Mouse (Mus musculus): ENCODE data around the gene Ctps. TPM values are rescaled to one million over a fixed set of nuclear protein-coding genes. Genes with fewer than 3 reads are reported as not detected.

Gene Ctps
- polyA plus RNA-seq, 1 experiment from 2014 or later = 107 TPM

GRCm38 (mm10) chr4:120516907-120517306, 53.2 kb downstream of the Ctps start:
- ATAC-seq (replicated peaks; ENCODE audit: insufficient number of reproducible peaks, low FRiP score, low TSS enrichment) = no peak
- H3K9me3 ChIP-seq (replicated peaks; ENCODE audit: control insufficient read depth, low read length) = no peaks in the 10 kb centered on the region
- H3K36me3 ChIP-seq (ENCODE audit: control insufficient read depth, insufficient read depth, low read length) = peaks cover 21% of the 10 kb centered on the region
- 78% methylated on average over 7 of the region's 7 CpGs for WGBS (ENCODE audit: insufficient replicate concordance)
- no peaks in the 10 kb centered on the region for H3K4me1 ChIP-seq (ENCODE audit: control insufficient read depth, insufficient read depth, low read length)
- no peak overlapping the region for H3K9ac ChIP-seq (ENCODE audit: low read depth, low read length)
- H3K27ac ChIP-seq (ENCODE audit: low read depth, low read length) = no peak overlapping the region
- no peaks in the 10 kb centered on the region for H3K27me3 ChIP-seq (ENCODE audit: control insufficient read depth, insufficient read depth, low read length)
- H3K4me3 ChIP-seq (ENCODE audit: low read depth, low read length) = no peak overlapping the region
- no peak overlapping the region for H3K4me2 ChIP-seq

GRCm38 (mm10) chr4:120516491-120516890, 53.6 kb downstream of the Ctps start:
- Histone ChIP-seq H3K4me3 (ENCODE audit: low read depth, low read length) (no peak overlapping the region), H3K4me1 (ENCODE audit: control insufficient read depth, insufficient read depth, low read length) (no peaks in the 10 kb centered on the region), H3K27me3 (ENCODE audit: control insufficient read depth, insufficient read depth, low read length) (no peaks in the 10 kb centered on the region), H3K36me3 (ENCODE audit: control insufficient read depth, insufficient read depth, low read length) (peaks cover 21% of the 10 kb centered on the region), H3K9me3 (replicated peaks; ENCODE audit: control insufficient read depth, low read length) (no peaks in the 10 kb centered on the region), H3K27ac (ENCODE audit: low read depth, low read length) (no peak overlapping the region), H3K9ac (ENCODE audit: low read depth, low read length) (no peak overlapping the region), H3K4me2 (no peak overlapping the region)
- ATAC-seq (replicated peaks; ENCODE audit: insufficient number of reproducible peaks, low FRiP score, low TSS enrichment) = no peak
- WGBS (ENCODE audit: insufficient replicate concordance) = 93% methylated on average over 7 of the region's 7 CpGs

- H3K9me3 ChIP-seq (replicated peaks; ENCODE audit: control insufficient read depth, low read length) = peaks cover 2% of the 10 kb centered on the region; the same call in 1 of the 2 replicates
- H3K9ac ChIP-seq (ENCODE audit: low read depth, low read length) = no peak overlapping the region
- peaks cover 23% of the 10 kb centered on the region for H3K36me3 ChIP-seq (ENCODE audit: control insufficient read depth, insufficient read depth, low read length)
- H3K4me2 ChIP-seq = no peak overlapping the region
- H3K4me1 ChIP-seq (ENCODE audit: control insufficient read depth, insufficient read depth, low read length) = no peaks in the 10 kb centered on the region
- H3K27me3 ChIP-seq (ENCODE audit: control insufficient read depth, insufficient read depth, low read length) = no peaks in the 10 kb centered on the region
- H3K27ac ChIP-seq (ENCODE audit: low read depth, low read length) = no peak overlapping the region
- no peak for ATAC-seq (replicated peaks; ENCODE audit: insufficient number of reproducible peaks, low FRiP score, low TSS enrichment)
- no peak overlapping the region for H3K4me3 ChIP-seq (ENCODE audit: low read depth, low read length)
- WGBS (ENCODE audit: insufficient replicate concordance) = 94% methylated on average over 2 of the region's 2 CpGs
These were observed 55.7 kb downstream of the Ctps start for GRCm38 (mm10) chr4:120514366-120514765.

GRCm38 (mm10) chr4:120511203-120511602, 58.9 kb downstream of the Ctps start:
- Histone ChIP-seq H3K4me1 (ENCODE audit: control insufficient read depth, insufficient read depth, low read length) (no peaks in the 10 kb centered on the region), H3K9me3 (replicated peaks; ENCODE audit: control insufficient read depth, low read length) (peaks cover 3% of the 10 kb centered on the region; the same call in 1 of the 2 replicates), H3K4me3 (ENCODE audit: low read depth, low read length) (no peak overlapping the region), H3K9ac (ENCODE audit: low read depth, low read length) (no peak overlapping the region), H3K36me3 (ENCODE audit: control insufficient read depth, insufficient read depth, low read length) (peaks cover 26% of the 10 kb centered on the region), H3K4me2 (no peak overlapping the region), H3K27ac (ENCODE audit: low read depth, low read length) (no peak overlapping the region), H3K27me3 (ENCODE audit: control insufficient read depth, insufficient read depth, low read length) (no peaks in the 10 kb centered on the region)
- ATAC-seq (replicated peaks; ENCODE audit: insufficient number of reproducible peaks, low FRiP score, low TSS enrichment) = no peak
- 91% methylated on average over 4 of the region's 4 CpGs for WGBS (ENCODE audit: insufficient replicate concordance)

- H3K4me1 ChIP-seq (ENCODE audit: control insufficient read depth, insufficient read depth, low read length) = no peaks in the 10 kb centered on the region
- no peaks in the 10 kb centered on the region for H3K27me3 ChIP-seq (ENCODE audit: control insufficient read depth, insufficient read depth, low read length)
- peaks cover 24% of the 10 kb centered on the region for H3K36me3 ChIP-seq (ENCODE audit: control insufficient read depth, insufficient read depth, low read length)
- no peak overlapping the region for H3K9ac ChIP-seq (ENCODE audit: low read depth, low read length)
- H3K4me2 ChIP-seq = no peak overlapping the region
- no peak overlapping the region for H3K27ac ChIP-seq (ENCODE audit: low read depth, low read length)
- 72% methylated on average over 1 of the region's 1 CpGs for WGBS (ENCODE audit: insufficient replicate concordance)
- H3K4me3 ChIP-seq (ENCODE audit: low read depth, low read length) = no peak overlapping the region
- ATAC-seq (replicated peaks; ENCODE audit: insufficient number of reproducible peaks, low FRiP score, low TSS enrichment) = no peak
- H3K9me3 ChIP-seq (replicated peaks; ENCODE audit: control insufficient read depth, low read length) = peaks cover 3% of the 10 kb centered on the region; the same call in 1 of the 2 replicates
These were observed 63.1 kb downstream of the Ctps start for GRCm38 (mm10) chr4:120506955-120507354.

Other genes starting within 250 kb of the Ctps start
- gene Scmh1, start 165.0 kb downstream of the Ctps start, polyA plus RNA-seq (2014; fragmentation: Nextera tagmentation; extraction: Ambion mirVana) = 67.0 and 72.9 TPM in 2 replicates
- 0.24 TPM in 1 of 2 replicates, not detected in the other for gene Slfnl1, start 38.0 kb downstream of the Ctps start, polyA plus RNA-seq (2014; fragmentation: Nextera tagmentation; extraction: Ambion mirVana)
- gene Gm8439, start 18.5 kb upstream of the Ctps start, polyA plus RNA-seq (2014; fragmentation: Nextera tagmentation; extraction: Ambion mirVana) = 0.59 TPM in 1 of 2 replicates, not detected in the other
- gene Cited4, start 96.3 kb upstream of the Ctps start, polyA plus RNA-seq (2014; fragmentation: Nextera tagmentation; extraction: Ambion mirVana) = 37.5 and 44.9 TPM in 2 replicates
- 0.99 and 1.0 TPM in 2 replicates for gene Kcnq4, start 178.3 kb upstream of the Ctps start, polyA plus RNA-seq (2014; fragmentation: Nextera tagmentation; extraction: Ambion mirVana)

All from heart, embryonic 11.5 days (tissue).